Mouse (Mus musculus): ENCODE results near the gene Rgs3.

Rgs3 gene

GRCm38 (mm10) chr4:62605856-62606541 is 46.4 kb downstream of the Rgs3 start:
- no peak for DNase-seq (ENCODE audit: low spot score)

- peak; percentile 79 for DNase-seq (ENCODE audit: low spot score)
Measured at GRCm38 (mm10) chr4:62606542-62606882, 46.9 kb downstream of the Rgs3 start.

- no peak for DNase-seq (ENCODE audit: low spot score)
Measured at GRCm38 (mm10) chr4:62606905-62607304, 47.3 kb downstream of the Rgs3 start.

- DNase-seq (ENCODE audit: low spot score): no peak
Measured at GRCm38 (mm10) chr4:62607345-62607744, 47.7 kb downstream of the Rgs3 start.

GRCm38 (mm10) chr4:62607805-62608204 is 48.2 kb downstream of the Rgs3 start:
- DNase-seq (ENCODE audit: low spot score): no peak

GRCm38 (mm10) chr4:62609333-62609732 is 49.7 kb downstream of the Rgs3 start:
- no peak for DNase-seq (ENCODE audit: low spot score)

GRCm38 (mm10) chr4:62610142-62610675 is 50.6 kb downstream of the Rgs3 start:
- DNase-seq (ENCODE audit: low spot score): no peak

- no peak for DNase-seq (ENCODE audit: low spot score)
Measured at GRCm38 (mm10) chr4:62612601-62613501, 53.2 kb downstream of the Rgs3 start.

- DNase-seq (ENCODE audit: low spot score): peak; percentile 65
Measured at GRCm38 (mm10) chr4:62613646-62614365, 54.2 kb downstream of the Rgs3 start.

- DNase-seq (ENCODE audit: low spot score): peak; percentile 62
Measured at GRCm38 (mm10) chr4:62617856-62618440, 58.3 kb downstream of the Rgs3 start.

- DNase-seq (ENCODE audit: low spot score): no peak
Measured at GRCm38 (mm10) chr4:62619232-62619964, 59.8 kb downstream of the Rgs3 start.

- DNase-seq (ENCODE audit: low spot score): no peak
Measured at GRCm38 (mm10) chr4:62619965-62620244, 60.3 kb downstream of the Rgs3 start.

GRCm38 (mm10) chr4:62621151-62621550 is 61.5 kb downstream of the Rgs3 start:
- no peak for DNase-seq (ENCODE audit: low spot score)

- DNase-seq (ENCODE audit: low spot score): no peak
Measured at GRCm38 (mm10) chr4:62621880-62622675, 62.4 kb downstream of the Rgs3 start.

- DNase-seq (ENCODE audit: low spot score): no peak
Measured at GRCm38 (mm10) chr4:62623251-62624015, 63.8 kb downstream of the Rgs3 start.

- DNase-seq (ENCODE audit: low spot score): no peak
Measured at GRCm38 (mm10) chr4:62624679-62625450, 65.2 kb downstream of the Rgs3 start.

GRCm38 (mm10) chr4:62625451-62626061 is 65.9 kb downstream of the Rgs3 start:
- no peak for DNase-seq (ENCODE audit: low spot score)

- no peak for DNase-seq (ENCODE audit: low spot score)
Measured at GRCm38 (mm10) chr4:62626228-62627026, 66.8 kb downstream of the Rgs3 start.
